41 mouse cellular contexts compared by ENCODE assay signal in genomic region chr1:60942921-60943320, GRCm38 (mm10). TPM values are rescaled to one million over a fixed set of nuclear protein-coding genes. Genes with fewer than 3 reads are reported as not detected.
"Had no signal": no experiment of that assay in that cellular context is flagged by ENCODE, and none has a peak within 500 bp of the region (broad histone marks: within the 10 kb centered on the region; RNA-seq: fewer than 3 reads in every experiment).

No protein-coding gene starts in this region.

- H3K27ac ChIP-seq: limb, embryonic 10.5 days; limb, embryonic 12.5 days; limb, embryonic 13.5 days; limb, embryonic 15.5 days; liver, embryonic 12.5 days; liver, embryonic 13.5 days; liver, embryonic 14.5 days; liver, embryonic 15.5 days; lung, embryonic 15.5 days; midbrain, embryonic 10.5 days; midbrain, embryonic 12.5 days; midbrain, embryonic 13.5 days; midbrain, embryonic 15.5 days; neural tube, embryonic 12.5 days; neural tube, embryonic 13.5 days had no signal

- DNase-seq: left cerebral cortex, postnatal 4 days; liver; liver, embryonic 13.5 days; liver, postnatal 0 days; lung, adult 18-20 months; lung, adult 2 months; lung, embryonic 14.5 days; lung, postnatal 10 days; lung, postnatal 14 days; lung, postnatal 36 days; lung, postnatal 4 days; midbrain, embryonic 14.5 days had no signal

- ATAC-seq: liver, embryonic 12.5 days; liver, postnatal 0 days; lung, postnatal 0 days; midbrain, embryonic 13.5 days; midbrain, embryonic 15.5 days; midbrain, embryonic 16.5 days had no signal

- H3K4me2 ChIP-seq: limb, embryonic 12.5 days; limb, embryonic 13.5 days; limb, embryonic 15.5 days; liver, embryonic 11.5 days; liver, embryonic 12.5 days; liver, embryonic 13.5 days; liver, embryonic 15.5 days; lung, embryonic 14.5 days; lung, embryonic 15.5 days; midbrain, embryonic 11.5 days; midbrain, embryonic 12.5 days; midbrain, embryonic 13.5 days; midbrain, embryonic 15.5 days; neural tube, embryonic 12.5 days; neural tube, embryonic 13.5 days had no signal

- H3K4me3 ChIP-seq: limb, embryonic 10.5 days; limb, embryonic 12.5 days; limb, embryonic 13.5 days; limb, embryonic 15.5 days; liver, embryonic 12.5 days; liver, embryonic 13.5 days; liver, embryonic 15.5 days; lung, embryonic 15.5 days; megakaryocyte, embryonic 14.5 days; midbrain, embryonic 10.5 days; midbrain, embryonic 12.5 days; midbrain, embryonic 13.5 days; midbrain, embryonic 15.5 days; myocyte; neural tube, embryonic 12.5 days; neural tube, embryonic 13.5 days had no signal

- H3K4me1 ChIP-seq: limb, embryonic 10.5 days; limb, embryonic 12.5 days; limb, embryonic 13.5 days; limb, embryonic 15.5 days; liver, embryonic 12.5 days; liver, embryonic 13.5 days; liver, embryonic 15.5 days; megakaryocyte, embryonic 14.5 days; midbrain, embryonic 12.5 days; midbrain, embryonic 13.5 days; midbrain, embryonic 15.5 days; neural tube, embryonic 12.5 days had no signal

- H3K9ac ChIP-seq: limb, embryonic 12.5 days; limb, embryonic 13.5 days; limb, embryonic 15.5 days; liver, embryonic 12.5 days; liver, embryonic 13.5 days; liver, embryonic 14.5 days; liver, embryonic 15.5 days; liver, postnatal 0 days; lung, embryonic 14.5 days; lung, embryonic 15.5 days; midbrain, embryonic 12.5 days; midbrain, embryonic 13.5 days; midbrain, embryonic 15.5 days; neural tube, embryonic 12.5 days; neural tube, embryonic 13.5 days had no signal

- H3K36me3 ChIP-seq: limb, embryonic 10.5 days; limb, embryonic 12.5 days; limb, embryonic 13.5 days; limb, embryonic 15.5 days; liver, embryonic 12.5 days; liver, embryonic 13.5 days; liver, embryonic 15.5 days; lung, embryonic 15.5 days; midbrain, embryonic 10.5 days; midbrain, embryonic 12.5 days; midbrain, embryonic 13.5 days; midbrain, embryonic 15.5 days; neural tube, embryonic 12.5 days; neural tube, embryonic 13.5 days had no signal

- H3K9me3 ChIP-seq: limb, embryonic 10.5 days; limb, embryonic 12.5 days; limb, embryonic 13.5 days; limb, embryonic 15.5 days; liver, embryonic 12.5 days; liver, embryonic 13.5 days; liver, embryonic 15.5 days; lung, embryonic 15.5 days; megakaryocyte, embryonic 14.5 days; midbrain, embryonic 10.5 days; midbrain, embryonic 12.5 days; midbrain, embryonic 13.5 days; midbrain, embryonic 15.5 days; neural tube, embryonic 12.5 days; neural tube, embryonic 13.5 days had no signal

- H3K27me3 ChIP-seq: limb, embryonic 12.5 days; limb, embryonic 13.5 days; limb, embryonic 15.5 days; liver, embryonic 12.5 days; liver, embryonic 13.5 days; liver, embryonic 15.5 days; lung, embryonic 15.5 days; megakaryocyte, embryonic 14.5 days; midbrain, embryonic 12.5 days; midbrain, embryonic 13.5 days; midbrain, embryonic 15.5 days; neural tube, embryonic 12.5 days; neural tube, embryonic 13.5 days had no signal

RNA-seq across cellular contexts. Expression of gene Icos, which starts 34.8 kb away (rescaled TPM):
- total RNA-seq: midbrain, postnatal 0 days had no signal
- polyA plus RNA-seq: limb, embryonic 10.5 days; lung, embryonic 14.5 days; midbrain, embryonic 14.5 days; midbrain, embryonic 15.5 days; myocyte; neural tube, embryonic 13.5 days had no signal

RNA-seq across cellular contexts. Expression of gene Ctla4, which starts 56.1 kb away (rescaled TPM):
- total RNA-seq: left cerebral cortex, postnatal 14 days; left cerebral cortex, postnatal 25 days; left cerebral cortex, postnatal 36 days; left cerebral cortex, postnatal 4 days; liver, adult 2 months; megakaryocyte-erythroid progenitor cell, adult 5-6 weeks; midbrain, postnatal 0 days had no signal
- polyA plus RNA-seq: limb, embryonic 10.5 days; liver, adult 2 months; liver, embryonic 11.5 days; liver, embryonic 12.5 days; liver, embryonic 13.5 days; liver, embryonic 14.5 days; liver, embryonic 15.5 days; liver, embryonic 16.5 days; liver, postnatal 0 days; lung, embryonic 14.5 days; lung, postnatal 0 days; macrophage; midbrain, embryonic 10.5 days; midbrain, embryonic 11.5 days; midbrain, embryonic 12.5 days; midbrain, embryonic 13.5 days; midbrain, embryonic 14.5 days; midbrain, embryonic 15.5 days; midbrain, embryonic 16.5 days; midbrain, postnatal 0 days; myocyte; neural tube, embryonic 11.5 days; neural tube, embryonic 12.5 days; neural tube, embryonic 13.5 days had no signal
